Mouse (Mus musculus): ENCODE results near the gene Cfap44.

GRCm38 (mm10) chr16:44479852-44480251 is 85.3 kb downstream of the Cfap44 start:
- TF ChIP-seq POLR2A (IDR thresholded peaks at IDR 0.05; ENCODE audit: borderline replicate concordance, low read depth, low read length) (no peak), CTCF (IDR thresholded peaks at IDR 0.05; ENCODE audit: low read depth, low read length) (no peak)
